Mouse (Mus musculus): ENCODE measurements at regions not wholly inside any gene's neighbourhood (a gene's known extent, or its start where the extent isn't known, plus 50 kb on each side); places are given as distances from the start of the nearest gene placed in this dataset.
"Not testable (repeated sequence)": the region's sequence is repeated elsewhere in the genome, so short reads cannot be mapped to it uniquely, and the experiment has no call there.

DNA sequence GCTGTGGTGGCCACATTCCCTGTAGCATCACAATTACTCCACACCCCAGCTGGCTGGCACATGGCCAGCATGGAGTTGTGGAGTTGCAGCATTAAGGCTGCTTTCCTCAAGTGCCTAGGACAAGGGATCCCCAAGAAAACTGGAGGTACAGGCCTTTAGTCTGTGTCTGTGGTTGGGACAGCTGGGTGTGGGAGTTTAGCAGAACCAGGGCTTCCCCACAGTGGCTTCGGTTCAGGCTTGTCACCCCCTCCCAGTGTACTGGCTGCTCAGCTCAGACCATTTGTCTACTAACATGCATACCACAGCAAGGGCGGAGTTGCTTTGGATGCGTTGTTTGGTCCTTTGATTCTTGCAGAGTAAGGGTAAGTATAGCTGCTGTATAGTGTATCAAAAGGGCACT, 79.1 kb upstream of the Neurl1b start:
- H3K27ac ChIP-seq (ENCODE audit: insufficient read depth, low read depth, low read length), result no peak overlapping the region
- no peak overlapping the region for H3K4me3 ChIP-seq (ENCODE audit: insufficient read depth, low read depth, low read length)
- DNase-seq, result no peak
- no peaks in the 10 kb centered on the region for H3K27me3 ChIP-seq (replicated peaks; ENCODE audit: control insufficient read depth, insufficient read depth, low read length)
- H3K36me3 ChIP-seq (ENCODE audit: control insufficient read depth, insufficient read depth, low read length), result no peaks in the 10 kb centered on the region
- WGBS, result 68% methylated on average over 3 of the region's 3 CpGs
- H3K4me1 ChIP-seq (ENCODE audit: control insufficient read depth, insufficient read depth, low read length), result no peaks in the 10 kb centered on the region
- no peak for TF ChIP-seq CTCF (conservative IDR thresholded peaks at IDR 0.05; ENCODE audit: insufficient read depth, insufficient read length, low read depth, low read length)
- TF ChIP-seq POLR2A (IDR thresholded peaks at IDR 0.05; ENCODE audit: low read depth, low read length), result no peak

DNA sequence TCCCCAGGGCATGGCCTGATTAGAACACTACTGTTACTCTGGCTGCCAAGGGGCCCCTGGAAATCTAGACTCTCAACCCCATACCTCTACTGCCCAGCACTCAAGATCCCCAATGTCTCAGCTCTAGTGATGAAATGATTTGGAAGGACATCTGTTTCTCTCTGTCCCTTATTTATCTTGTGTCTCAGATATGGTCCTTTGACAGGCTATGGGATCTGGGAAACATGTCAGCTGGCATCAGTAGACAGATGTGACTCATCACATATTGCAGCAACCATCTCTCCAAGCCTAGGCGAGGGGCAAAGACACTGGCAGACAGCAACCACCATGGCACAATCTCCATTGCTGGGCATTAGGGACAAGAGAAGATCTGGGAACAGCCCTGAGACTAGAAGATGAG, 78.6 kb upstream of the Neurl1b start:
- TF ChIP-seq POLR2A (IDR thresholded peaks at IDR 0.05; ENCODE audit: low read depth, low read length), result no peak
- TF ChIP-seq CTCF (conservative IDR thresholded peaks at IDR 0.05; ENCODE audit: insufficient read depth, insufficient read length, low read depth, low read length), result no peak
- no peak overlapping the region for H3K27ac ChIP-seq (ENCODE audit: insufficient read depth, low read depth, low read length)
- H3K36me3 ChIP-seq (ENCODE audit: control insufficient read depth, insufficient read depth, low read length), result no peaks in the 10 kb centered on the region
- no peaks in the 10 kb centered on the region for H3K4me1 ChIP-seq (ENCODE audit: control insufficient read depth, insufficient read depth, low read length)
- no peak for DNase-seq
- H3K4me3 ChIP-seq (ENCODE audit: insufficient read depth, low read depth, low read length), result no peak overlapping the region
- WGBS, result 90% methylated on average over 1 of the region's 1 CpGs
- H3K27me3 ChIP-seq (replicated peaks; ENCODE audit: control insufficient read depth, insufficient read depth, low read length), result no peaks in the 10 kb centered on the region

DNA sequence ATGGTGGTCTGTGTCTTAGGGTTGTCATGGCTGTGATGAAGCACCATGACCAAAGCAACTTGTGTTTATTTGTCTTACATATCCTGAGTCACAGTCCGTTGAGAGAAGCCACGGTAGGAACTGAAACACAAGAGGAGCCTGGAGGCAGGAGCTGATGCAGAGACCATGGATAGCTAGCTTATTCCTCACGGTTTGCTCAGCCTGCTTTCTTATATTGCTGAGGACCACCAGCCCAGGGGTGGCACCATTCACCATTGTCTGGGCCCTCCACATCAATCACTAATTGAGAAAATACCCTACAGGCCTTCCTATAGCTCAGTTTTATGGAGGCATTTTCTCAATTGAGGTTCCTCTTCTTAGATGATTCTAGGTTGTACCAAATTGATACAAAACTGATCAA, 77.5 kb upstream of the Neurl1b start:
- TF ChIP-seq POLR2A (IDR thresholded peaks at IDR 0.05; ENCODE audit: low read depth, low read length) (no peak), CTCF (conservative IDR thresholded peaks at IDR 0.05; ENCODE audit: insufficient read depth, insufficient read length, low read depth, low read length) (no peak)
- H3K4me3 ChIP-seq (ENCODE audit: insufficient read depth, low read depth, low read length), result no peak overlapping the region
- no peak for DNase-seq
- 85% methylated on average over 3 of the region's 3 CpGs for WGBS
- no peak overlapping the region for H3K27ac ChIP-seq (ENCODE audit: insufficient read depth, low read depth, low read length)
- H3K36me3 ChIP-seq (ENCODE audit: control insufficient read depth, insufficient read depth, low read length), result no peaks in the 10 kb centered on the region
- H3K27me3 ChIP-seq (replicated peaks; ENCODE audit: control insufficient read depth, insufficient read depth, low read length), result no peaks in the 10 kb centered on the region
- no peaks in the 10 kb centered on the region for H3K4me1 ChIP-seq (ENCODE audit: control insufficient read depth, insufficient read depth, low read length)

- DNase-seq, result peak; percentile 77
- 20% methylated on average over 7 of the region's 7 CpGs for WGBS
- not testable (repeated sequence) for H3K27me3 ChIP-seq (replicated peaks; ENCODE audit: control insufficient read depth, insufficient read depth, low read length)
These were observed 69.2 kb upstream of the Neurl1b start for GRCm38 (mm10) chr17:26345436-26345835.

DNA sequence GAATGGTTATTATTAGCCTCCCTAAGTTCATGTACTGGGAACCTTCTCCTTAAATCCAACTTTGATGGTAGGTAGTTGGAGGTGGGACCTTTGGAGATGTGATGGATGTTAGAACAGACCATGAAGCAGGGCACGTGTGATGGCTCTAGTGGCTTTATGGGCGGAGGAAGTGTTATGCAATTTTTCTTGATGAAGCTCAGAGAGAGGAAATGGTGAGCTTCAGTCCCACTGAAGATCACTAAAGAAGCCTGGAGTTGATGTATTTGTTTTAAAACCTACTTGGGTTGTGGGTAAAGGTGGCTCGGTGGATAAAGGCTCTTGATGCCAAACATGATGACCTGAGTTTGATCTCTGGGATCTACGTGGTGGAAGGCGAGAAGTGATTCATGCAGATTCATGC, 66.5 kb upstream of the Neurl1b start:
- Histone ChIP-seq H3K4me1 (ENCODE audit: control insufficient read depth, insufficient read depth, low read length) (peaks cover 2% of the 10 kb centered on the region; the same call in 1 of the 2 replicates), H3K4me3 (ENCODE audit: insufficient read depth, low read depth, low read length) (no peak overlapping the region), H3K27ac (ENCODE audit: insufficient read depth, low read depth, low read length) (no peak overlapping the region), H3K27me3 (replicated peaks; ENCODE audit: control insufficient read depth, insufficient read depth, low read length) (no peaks in the 10 kb centered on the region), H3K36me3 (ENCODE audit: control insufficient read depth, insufficient read depth, low read length) (no peaks in the 10 kb centered on the region)
- whole genome bisulfite sequencing, result 80% methylated on average over 5 of the region's 5 CpGs
- TF ChIP-seq CTCF (conservative IDR thresholded peaks at IDR 0.05; ENCODE audit: insufficient read depth, insufficient read length, low read depth, low read length), result no peak
- no peak for TF ChIP-seq POLR2A (IDR thresholded peaks at IDR 0.05; ENCODE audit: low read depth, low read length)
- no peak for DNase-seq

More at GRCm38 (mm10) chr17:26345436-26345835, 69.2 kb upstream of the Neurl1b start:
- not testable (repeated sequence) for H3K27ac ChIP-seq (ENCODE audit: insufficient read depth, low read depth, low read length); H3K4me3 ChIP-seq (ENCODE audit: insufficient read depth, low read depth, low read length); H3K36me3 ChIP-seq (ENCODE audit: control insufficient read depth, insufficient read depth, low read length); H3K4me1 ChIP-seq (ENCODE audit: control insufficient read depth, insufficient read depth, low read length)

DNA sequence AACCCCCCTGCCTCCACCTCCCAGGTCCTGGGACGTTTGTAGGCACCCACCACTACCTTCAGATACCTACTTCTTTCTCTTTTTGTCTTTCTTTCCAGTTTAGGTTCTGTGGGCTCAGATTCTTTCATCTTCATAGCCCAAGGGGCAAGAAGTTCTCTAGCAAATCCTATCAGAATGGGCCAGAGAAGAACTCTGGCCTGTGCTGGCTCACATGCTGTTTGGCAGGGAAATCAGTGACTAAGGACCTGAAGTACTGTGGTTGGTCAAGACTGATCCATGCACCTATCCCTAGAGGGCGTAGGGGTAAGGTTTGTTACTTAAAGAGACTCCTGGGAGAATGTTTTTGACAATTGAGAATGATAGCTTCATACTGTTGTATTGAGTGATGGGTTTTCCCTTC, 64.9 kb upstream of the Neurl1b start:
- Histone ChIP-seq H3K4me3 (ENCODE audit: insufficient read depth, low read depth, low read length) (no peak overlapping the region), H3K36me3 (ENCODE audit: control insufficient read depth, insufficient read depth, low read length) (no peaks in the 10 kb centered on the region), H3K4me1 (ENCODE audit: control insufficient read depth, insufficient read depth, low read length) (peaks cover 2% of the 10 kb centered on the region; the same call in 1 of the 2 replicates), H3K27me3 (replicated peaks; ENCODE audit: control insufficient read depth, insufficient read depth, low read length) (no peaks in the 10 kb centered on the region), H3K27ac (ENCODE audit: insufficient read depth, low read depth, low read length) (no peak overlapping the region)
- TF ChIP-seq POLR2A (IDR thresholded peaks at IDR 0.05; ENCODE audit: low read depth, low read length) (no peak), CTCF (conservative IDR thresholded peaks at IDR 0.05; ENCODE audit: insufficient read depth, insufficient read length, low read depth, low read length) (no peak)
- 55% methylated on average over 2 of the region's 2 CpGs for WGBS
- DNase-seq, result peak; percentile 73

DNA sequence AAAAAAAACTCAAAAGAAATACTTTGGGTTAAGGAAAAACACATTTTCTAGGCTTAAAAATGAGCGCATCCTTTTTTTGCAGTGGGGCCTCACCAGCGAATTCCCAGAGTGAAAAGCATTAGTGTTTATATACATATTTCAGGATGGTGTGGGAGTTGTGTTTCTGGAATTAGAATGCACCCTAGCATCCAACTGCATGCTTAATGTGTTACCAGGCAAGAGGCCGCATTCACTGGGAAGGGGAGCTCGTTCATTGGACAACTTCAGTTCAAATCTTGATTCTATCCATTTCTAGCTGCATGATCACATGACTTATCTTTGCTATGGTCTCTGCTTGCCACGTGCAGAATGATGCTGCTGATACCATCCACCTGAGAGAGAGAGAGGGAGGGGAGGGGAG, 64.4 kb upstream of the Neurl1b start:
- H3K36me3 ChIP-seq (ENCODE audit: control insufficient read depth, insufficient read depth, low read length), result no peaks in the 10 kb centered on the region
- no peaks in the 10 kb centered on the region for H3K27me3 ChIP-seq (replicated peaks; ENCODE audit: control insufficient read depth, insufficient read depth, low read length)
- TF ChIP-seq CTCF (conservative IDR thresholded peaks at IDR 0.05; ENCODE audit: insufficient read depth, insufficient read length, low read depth, low read length) (no peak), POLR2A (IDR thresholded peaks at IDR 0.05; ENCODE audit: low read depth, low read length) (no peak)
- H3K4me3 ChIP-seq (ENCODE audit: insufficient read depth, low read depth, low read length), result no peak overlapping the region
- no peak for DNase-seq
- 83% methylated on average over 5 of the region's 5 CpGs for WGBS
- H3K4me1 ChIP-seq (ENCODE audit: control insufficient read depth, insufficient read depth, low read length), result no peaks in the 10 kb centered on the region
- H3K27ac ChIP-seq (ENCODE audit: insufficient read depth, low read depth, low read length), result no peak overlapping the region

DNA sequence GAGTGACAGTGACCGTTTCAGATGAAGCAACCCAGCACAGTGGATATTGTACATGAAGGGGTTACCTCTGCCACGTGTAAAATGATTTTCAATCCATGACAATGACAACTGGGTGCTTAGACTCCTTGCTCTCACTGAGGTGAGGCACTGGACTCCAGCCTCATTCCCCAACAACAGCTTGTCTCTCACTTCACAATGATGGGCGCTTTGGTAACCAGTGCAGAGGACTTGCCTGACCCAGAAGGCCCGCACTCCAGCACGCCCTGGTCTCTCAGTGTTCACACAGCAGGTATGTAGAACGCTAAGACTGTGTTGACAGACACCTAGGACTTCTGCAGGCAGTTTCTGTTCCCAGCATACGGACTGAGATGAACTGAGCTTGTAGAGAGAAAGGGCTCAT, 62.6 kb upstream of the Neurl1b start:
- 90% methylated on average over 7 of the region's 7 CpGs for WGBS

More for the DNA sequence above, 62.6 kb upstream of the Neurl1b start:
- Histone ChIP-seq H3K36me3 (ENCODE audit: control insufficient read depth, insufficient read depth, low read length) (no peaks in the 10 kb centered on the region), H3K27me3 (replicated peaks; ENCODE audit: control insufficient read depth, insufficient read depth, low read length) (no peaks in the 10 kb centered on the region), H3K27ac (ENCODE audit: insufficient read depth, low read depth, low read length) (no peak overlapping the region), H3K4me1 (ENCODE audit: control insufficient read depth, insufficient read depth, low read length) (no peaks in the 10 kb centered on the region), H3K4me3 (ENCODE audit: insufficient read depth, low read depth, low read length) (no peak overlapping the region)
- DNase-seq, result no peak
- no peak for TF ChIP-seq POLR2A (IDR thresholded peaks at IDR 0.05; ENCODE audit: low read depth, low read length)
- TF ChIP-seq CTCF (conservative IDR thresholded peaks at IDR 0.05; ENCODE audit: insufficient read depth, insufficient read length, low read depth, low read length), result no peak

Measured in kidney, adult 2 months (tissue).